Mouse (Mus musculus) kidney, embryonic 15.5 days (tissue): Measurements from ENCODE around the gene Asic4. TPM values are rescaled to one million over a fixed set of nuclear protein-coding genes. Genes with fewer than 3 reads are reported as not detected.

ENCODE experiments used
- ATAC-seq: fragments of 200-750 bp; cut with Nextera tagmentation; replicated peaks from 2 replicates; pipeline ENCODE4 v1.8.0; 2017; ENCODE audit warnings: moderate TSS enrichment; ENCODE audit not compliant: low FRiP score
- H3K27ac ChIP-seq: fragments of 300-500 bp; sonication (generic); 2 replicates; pipeline ENCODE4 v1.5.1; 2015; ENCODE audit warnings: mild to moderate bottlenecking, inconsistent platforms
- H3K27me3 ChIP-seq: fragments of 300-500 bp; sonication (generic); 2 replicates; pipeline ENCODE4 v1.6.1; 2015; ENCODE audit warnings: inconsistent platforms
- H3K36me3 ChIP-seq: fragments of 300-500 bp; sonication (generic); 2 replicates; pipeline ENCODE4 v1.6.1; 2015; ENCODE audit warnings: inconsistent platforms
- H3K4me1 ChIP-seq: fragments of 300-500 bp; sonication (generic); 2 replicates; pipeline ENCODE4 v1.6.1; 2015; ENCODE audit warnings: inconsistent platforms
- H3K4me2 ChIP-seq: fragments of 300-500 bp; sonication (generic); 2 replicates; pipeline ENCODE4 v1.6.1; 2015; ENCODE audit warnings: moderate library complexity, mild to moderate bottlenecking, inconsistent platforms
- H3K4me3 ChIP-seq: fragments of 300-500 bp; sonication (generic); replicated peaks from 2 replicates; pipeline ENCODE4 v1.5.1; 2015; ENCODE audit warnings: mild to moderate bottlenecking, inconsistent platforms
- H3K9ac ChIP-seq: fragments of 300-500 bp; sonication (generic); 2 replicates; pipeline ENCODE4 v1.6.1; 2015; ENCODE audit warnings: mild to moderate bottlenecking, inconsistent platforms
- H3K9me3 ChIP-seq: fragments of 300-500 bp; sonication (generic); replicated peaks from 2 replicates; pipeline ENCODE4 v1.6.1; 2016; ENCODE audit warnings: inconsistent platforms
- WGBS: fragments of 180-500 bp; shearing (Covaris S2); methylation state at CpG from one replicate; pipeline ENCODE4 v1.1.7; 2015; ENCODE audit warnings: mixed read lengths; 5-methylcytosine and 5-hydroxymethylcytosine counted together
- polyA plus RNA-seq: library from polyadenylated mRNA; unstranded; fragments of >200 nt; fragmentation: Nextera tagmentation; extraction: Ambion mirVana; gene quantifications from 2 replicates; pipeline ENCODE4 v1.2.1, GENCODE M21; 2015

Asic4 gene
- polyA plus RNA-seq, 1 experiment from 2014 or later, result 2.1 TPM

GRCm38 (mm10) chr1:75507006-75507405 is 56.8 kb downstream of the Asic4 start, which contains the start of gene Inha:
Inha (plus strand) TSS chr1:75507077.
- 0 out of 2 replicates have a peak, but pooled peaks have one; percentile 3 for ATAC-seq
- H3K4me3 ChIP-seq, result peak within 1 kb of the TSS; percentile 88
- H3K27me3 ChIP-seq, result no peaks in the 10 kb centered on the region
- 48% methylated on average over 10 of the region's 10 CpGs for WGBS
- H3K4me1 ChIP-seq, result peaks cover 75% of the 10 kb centered on the region
- peak within 1 kb of the TSS; percentile 86 for H3K4me2 ChIP-seq
- no peaks in the 10 kb centered on the region for H3K9me3 ChIP-seq
- H3K9ac ChIP-seq, result peak within 1 kb of the TSS; percentile 92
- peak within 1 kb of the TSS; percentile 98 for H3K27ac ChIP-seq
- H3K36me3 ChIP-seq, result peaks cover 20% of the 10 kb centered on the region

GRCm38 (mm10) chr1:75509586-75509985 is 59.4 kb downstream of the Asic4 start:
- Histone ChIP-seq H3K4me3 (no peak overlapping the region), H3K27me3 (no peaks in the 10 kb centered on the region), H3K36me3 (no peaks in the 10 kb centered on the region), H3K4me1 (peaks cover 55% of the 10 kb centered on the region), H3K9me3 (no peaks in the 10 kb centered on the region), H3K9ac (no peak overlapping the region), H3K27ac (0 out of 2 replicates have a peak overlapping the region, but pooled peaks have one; percentile 6), H3K4me2 (no peak overlapping the region)
- no peak for ATAC-seq
- WGBS, result 60% methylated on average over 20 of the region's 20 CpGs

GRCm38 (mm10) chr1:75510154-75510553 is 59.9 kb downstream of the Asic4 start:
- H3K4me2 ChIP-seq, result no peak overlapping the region
- H3K4me1 ChIP-seq, result peaks cover 50% of the 10 kb centered on the region
- no peak overlapping the region for H3K27ac ChIP-seq
- H3K27me3 ChIP-seq, result no peaks in the 10 kb centered on the region
- H3K4me3 ChIP-seq, result no peak overlapping the region
- no peak overlapping the region for H3K9ac ChIP-seq
- H3K36me3 ChIP-seq, result no peaks in the 10 kb centered on the region
- no peaks in the 10 kb centered on the region for H3K9me3 ChIP-seq
- WGBS, result 78% methylated on average over 5 of the region's 5 CpGs
- no peak for ATAC-seq

- peaks cover 44% of the 10 kb centered on the region for H3K4me1 ChIP-seq
- H3K4me2 ChIP-seq, result no peak overlapping the region
- no peaks in the 10 kb centered on the region for H3K36me3 ChIP-seq
- H3K27ac ChIP-seq, result peak overlapping the region; percentile 57
- H3K9me3 ChIP-seq, result no peaks in the 10 kb centered on the region
- no peaks in the 10 kb centered on the region for H3K27me3 ChIP-seq
- H3K4me3 ChIP-seq, result no peak overlapping the region
- no peak overlapping the region for H3K9ac ChIP-seq
- WGBS, result 66% methylated on average over 4 of the region's 4 CpGs
- no peak; the same call in 1 of the 2 replicates for ATAC-seq
Observed at GRCm38 (mm10) chr1:75511437-75512210, 61.4 kb downstream of the Asic4 start.

GRCm38 (mm10) chr1:75512550-75512949 is 62.3 kb downstream of the Asic4 start:
- peaks cover 35% of the 10 kb centered on the region for H3K4me1 ChIP-seq
- no peak for ATAC-seq
- no peak overlapping the region for H3K9ac ChIP-seq
- H3K9me3 ChIP-seq, result no peaks in the 10 kb centered on the region
- 91% methylated on average over 3 of the region's 3 CpGs for WGBS
- H3K27me3 ChIP-seq, result no peaks in the 10 kb centered on the region
- H3K27ac ChIP-seq, result no peak overlapping the region
- no peaks in the 10 kb centered on the region for H3K36me3 ChIP-seq
- no peak overlapping the region for H3K4me2 ChIP-seq
- no peak overlapping the region for H3K4me3 ChIP-seq

GRCm38 (mm10) chr1:75516703-75517380 is 66.6 kb downstream of the Asic4 start:
- H3K9me3 ChIP-seq, result no peaks in the 10 kb centered on the region
- ATAC-seq, result no peak
- WGBS, result 77% methylated on average over 15 of the region's 15 CpGs
- H3K4me2 ChIP-seq, result no peak overlapping the region
- no peaks in the 10 kb centered on the region for H3K27me3 ChIP-seq
- H3K4me3 ChIP-seq, result no peak overlapping the region
- H3K9ac ChIP-seq, result no peak overlapping the region
- peaks cover 21% of the 10 kb centered on the region for H3K4me1 ChIP-seq
- H3K27ac ChIP-seq, result no peak overlapping the region
- no peaks in the 10 kb centered on the region for H3K36me3 ChIP-seq

- ATAC-seq, result no peak
- no peaks in the 10 kb centered on the region for H3K27me3 ChIP-seq
- no peak overlapping the region for H3K4me3 ChIP-seq
- H3K9me3 ChIP-seq, result no peaks in the 10 kb centered on the region
- peak overlapping the region; percentile 64 for H3K27ac ChIP-seq
- peaks cover 30% of the 10 kb centered on the region for H3K4me1 ChIP-seq
- no peak overlapping the region for H3K4me2 ChIP-seq
- WGBS, result 69% methylated on average over 3 of the region's 4 CpGs
- no peaks in the 10 kb centered on the region for H3K36me3 ChIP-seq
- no peak overlapping the region for H3K9ac ChIP-seq
Observed at GRCm38 (mm10) chr1:75517984-75518383, 67.7 kb downstream of the Asic4 start.

GRCm38 (mm10) chr1:75518427-75518826 is 68.2 kb downstream of the Asic4 start:
- H3K9me3 ChIP-seq, result no peaks in the 10 kb centered on the region
- H3K36me3 ChIP-seq, result no peaks in the 10 kb centered on the region
- H3K4me3 ChIP-seq, result no peak overlapping the region
- H3K4me2 ChIP-seq, result no peak overlapping the region
- no peaks in the 10 kb centered on the region for H3K27me3 ChIP-seq
- H3K9ac ChIP-seq, result no peak overlapping the region
- H3K4me1 ChIP-seq, result peaks cover 30% of the 10 kb centered on the region
- peak overlapping the region; percentile 64 for H3K27ac ChIP-seq
- ATAC-seq, result no peak
- 93% methylated on average over 4 of the region's 4 CpGs for WGBS

GRCm38 (mm10) chr1:75519576-75519975 is 69.3 kb downstream of the Asic4 start:
- peak overlapping the region; percentile 96 for H3K27ac ChIP-seq
- peaks cover 30% of the 10 kb centered on the region for H3K4me1 ChIP-seq
- H3K4me2 ChIP-seq, result no peak overlapping the region
- H3K36me3 ChIP-seq, result no peaks in the 10 kb centered on the region
- H3K9me3 ChIP-seq, result no peaks in the 10 kb centered on the region
- H3K4me3 ChIP-seq, result no peak overlapping the region
- no peaks in the 10 kb centered on the region for H3K27me3 ChIP-seq
- no peak for ATAC-seq
- no peak overlapping the region for H3K9ac ChIP-seq
- 61% methylated on average over 5 of the region's 5 CpGs for WGBS

GRCm38 (mm10) chr1:75521321-75522031 is 71.2 kb downstream of the Asic4 start, which contains the start of gene Stk11ip:
Stk11ip (plus strand) TSS chr1:75521529.
- Histone ChIP-seq H3K4me2 (peak within 1 kb of the TSS; percentile 68), H3K9ac (peak within 1 kb of the TSS; percentile 51), H3K4me1 (peaks cover 30% of the 10 kb centered on the region), H3K4me3 (peak within 1 kb of the TSS; percentile 71), H3K36me3 (peaks cover 14% of the 10 kb centered on the region), H3K27ac (peak within 1 kb of the TSS; percentile 96), H3K27me3 (no peaks in the 10 kb centered on the region), H3K9me3 (no peaks in the 10 kb centered on the region)
- under 1% methylated on average over 46 of the region's 46 CpGs for WGBS
- peak; percentile 97 for ATAC-seq
